Mouse (Mus musculus) liver, embryonic 14.5 days (tissue): ENCODE data around the gene Slc6a13. TPM values are rescaled to one million over a fixed set of nuclear protein-coding genes. Genes with fewer than 3 reads are reported as not detected.

Source experiments
- ATAC-seq: fragments of 200-750 bp; cut with Nextera tagmentation; 2 replicates; pipeline ENCODE4 v1.8.0; 2017; ENCODE audit warnings: moderate number of reproducible peaks, mild to moderate bottlenecking, moderate library complexity; ENCODE audit not compliant: insufficient read depth
- DNase-seq, 3 experiments: peaks; one replicate each; pipeline ENCODE4 v3.0.0-alpha.2; 2012 to 2013; ENCODE audit warnings: low read depth in 3 of 3, low spot score in 3 of 3
- H3K27ac ChIP-seq: fragments of 300-500 bp; sonication (generic); 2 replicates; pipeline ENCODE4 v1.5.1; 2014; ENCODE audit warnings: moderate library complexity, mild to moderate bottlenecking, control low read depth, inconsistent platforms
- H3K27me3 ChIP-seq: fragments of 300-500 bp; sonication (generic); 2 replicates; pipeline ENCODE4 v1.6.1; 2014; ENCODE audit warnings: mild to moderate bottlenecking, low read length, moderate library complexity; ENCODE audit not compliant: control insufficient read depth, insufficient read depth
- H3K36me3 ChIP-seq: fragments of 300-500 bp; sonication (generic); replicated peaks from 2 replicates; pipeline ENCODE4 v1.6.1; 2014; ENCODE audit warnings: low read depth; ENCODE audit not compliant: control insufficient read depth, insufficient read depth
- H3K4me1 ChIP-seq, 2 experiments: fragments of 200-500 bp in 1 of 2; fragments of 300-500 bp in 1 of 2; sonication (generic) in 1 of 2; replicated peaks; 2 replicates each; pipeline ENCODE4 v1.6.1; 2012 to 2014; ENCODE audit warnings: antibody characterized with exemption in 1 of 2, inconsistent platforms in 1 of 2, low read length in 1 of 2; ENCODE audit not compliant: control insufficient read depth in 2 of 2, insufficient read depth in 2 of 2
- H3K4me2 ChIP-seq: fragments of 300-500 bp; sonication (generic); 2 replicates; pipeline ENCODE4 v1.6.1; 2014; ENCODE audit warnings: low read depth, mild to moderate bottlenecking, control low read depth, moderate library complexity
- H3K4me3 ChIP-seq, 2 experiments: fragments of 200-500 bp in 1 of 2; fragments of 300-500 bp in 1 of 2; sonication (generic) in 1 of 2; 2 replicates each; pipeline ENCODE4 v1.5.1; 2012 to 2014; ENCODE audit warnings: low read depth in 2 of 2, low read length in 2 of 2, mild to moderate bottlenecking in 2 of 2, control low read depth in 1 of 2, inconsistent platforms in 1 of 2, moderate library complexity in 1 of 2; ENCODE audit not compliant: insufficient read depth in 1 of 2
- H3K9ac ChIP-seq: fragments of 300-500 bp; sonication (generic); replicated peaks from 2 replicates; pipeline ENCODE4 v1.6.1; 2014; ENCODE audit warnings: mild to moderate bottlenecking, control low read depth, moderate library complexity
- H3K9me3 ChIP-seq: fragments of 300-500 bp; sonication (generic); 2 replicates; pipeline ENCODE4 v1.6.1; 2016; ENCODE audit warnings: low read length, mixed read lengths; ENCODE audit not compliant: control insufficient read depth
- CTCF ChIP-seq: IDR thresholded peaks from 2 replicates; pipeline ENCODE4 v1.5.1; 2016; ENCODE audit warnings: antibody characterized with exemption, low read depth, control low read depth
- EP300 ChIP-seq: IDR thresholded peaks from 2 replicates; pipeline ENCODE4 v1.6.1; 2016; ENCODE audit warnings: antibody characterized with exemption, low read depth
- WGBS: fragments of 180-500 bp; shearing (Covaris S2); extraction: QIAGEN DNeasy Blood & Tissue Kit; methylation state at CpG from one replicate; pipeline ENCODE4 v1.1.7; 2014; ENCODE audit not compliant: insufficient replicate concordance; 5-methylcytosine and 5-hydroxymethylcytosine counted together
- polyA plus RNA-seq, 2 experiments: library from polyadenylated mRNA; depleted of rRNA in 1 of 2; stranded (reverse) in 1 of 2; unstranded in 1 of 2; fragments of >200 nt; fragmentation: Nextera tagmentation in 1 of 2; extraction: Ambion mirVana in 1 of 2; gene quantifications; 2 replicates each; pipeline versions ENCODE4 v1.2.1 to v1.2.3; 2012 to 2014

Slc6a13 gene
- polyA plus RNA-seq (2012; rRNA removed) (14.9 and 17.2 TPM in 2 replicates), polyA plus RNA-seq (2014; fragmentation: Nextera tagmentation; extraction: Ambion mirVana) (19.3 and 21.7 TPM in 2 replicates)

DNA sequence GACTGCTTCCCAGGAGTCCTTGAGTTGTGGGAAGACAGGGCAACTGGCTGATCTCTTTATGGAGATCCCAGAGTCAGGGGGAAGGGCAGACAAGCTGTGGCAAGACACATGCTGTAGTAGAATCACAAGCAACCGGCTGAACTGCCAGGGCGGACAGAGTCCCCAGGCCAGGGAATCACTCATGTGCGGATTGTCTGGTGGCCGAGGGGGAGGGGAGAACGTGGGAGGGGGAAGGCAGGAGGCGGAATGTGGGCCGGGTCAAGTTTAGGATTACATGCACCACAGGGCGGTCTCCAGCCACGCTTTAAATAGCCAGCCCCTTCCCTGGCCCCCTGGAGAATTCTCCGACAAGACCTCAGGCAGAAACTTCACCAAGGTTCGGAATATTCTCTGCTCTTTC, at the start of gene Slc6a13:
Gene Slc6a13 (plus strand): TSS at position 274 of the 400 bp plus-strand sequence.
- ATAC-seq, result peak; percentile 70
- Histone ChIP-seq H3K4me2 (peak within 1 kb of the TSS; percentile 42), H3K9me3 (no peaks in the 10 kb centered on the region), H3K4me1 (peaks cover 0 to 3% of the 10 kb centered on the region in 2 experiments; a peak in 2 of 4 replicates), H3K4me3 (peak within 1 kb of the TSS; percentile 29 to 41), H3K36me3 (no peaks in the 10 kb centered on the region), H3K27me3 (no peaks in the 10 kb centered on the region), H3K9ac (no peak within 1 kb of the TSS), H3K27ac (no peak within 1 kb of the TSS)
- WGBS, result 10% methylated on average over 11 of the region's 11 CpGs
- TF ChIP-seq EP300 (no peak), CTCF (no peak)
- DNase-seq, result peak in 1 of 3 experiments; percentile 22

DNA sequence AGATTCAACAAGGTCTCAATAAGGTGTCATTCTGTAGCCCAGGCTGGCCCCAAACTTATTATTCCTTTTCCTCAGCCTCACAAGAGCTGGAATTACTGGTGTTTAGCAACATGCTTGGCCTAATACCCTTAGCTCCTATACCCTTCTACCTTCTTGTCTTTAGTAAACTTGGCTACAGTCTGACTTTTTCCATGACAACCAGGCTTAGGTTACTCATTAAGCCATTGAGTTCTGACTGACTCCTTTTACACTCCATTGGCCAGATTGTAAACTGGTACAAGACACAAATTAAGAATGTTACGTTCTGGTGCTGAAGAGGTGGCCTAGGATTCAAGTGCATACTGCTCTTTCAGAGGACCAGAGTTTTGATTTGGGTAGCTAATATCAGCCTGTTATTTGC, 49.6 kb upstream of the Slc6a13 start:
- H3K9ac ChIP-seq, result no peak overlapping the region
- DNase-seq (no peak), ATAC-seq (no peak)
- H3K36me3 ChIP-seq, result no peaks in the 10 kb centered on the region
- 69% methylated on average over 1 of the region's 1 CpGs for WGBS
- H3K27ac ChIP-seq, result no peak overlapping the region
- H3K9me3 ChIP-seq, result no peaks in the 10 kb centered on the region
- H3K4me1 ChIP-seq, result peaks cover 2 to 11% of the 10 kb centered on the region in 2 experiments; a peak in 2 of 4 replicates
- H3K27me3 ChIP-seq, result no peaks in the 10 kb centered on the region
- H3K4me2 ChIP-seq, result no peak overlapping the region
- H3K4me3 ChIP-seq, result no peak overlapping the region
- TF ChIP-seq EP300 (no peak), CTCF (no peak)

DNA sequence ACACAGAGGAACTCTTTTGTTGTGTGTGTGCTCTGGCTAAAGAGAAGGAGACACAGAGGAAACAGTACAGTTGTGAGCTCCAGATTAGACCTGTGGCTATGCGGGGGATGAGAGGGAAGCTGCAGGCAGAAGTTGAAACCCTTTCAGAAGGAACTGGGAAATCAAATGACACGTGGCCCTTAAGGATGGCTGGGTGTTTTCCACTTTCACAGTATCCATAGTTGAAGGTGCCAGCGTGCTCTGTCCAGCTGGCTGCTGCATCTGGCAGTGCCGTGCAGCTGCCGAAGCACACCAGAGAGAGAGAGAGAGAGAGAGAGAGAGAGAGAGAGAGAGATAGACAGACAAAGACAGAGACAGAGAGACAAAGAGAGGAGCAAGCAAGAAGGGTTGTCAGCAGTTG, 48.8 kb upstream of the Slc6a13 start:
- ATAC-seq, result no peak

DNA sequence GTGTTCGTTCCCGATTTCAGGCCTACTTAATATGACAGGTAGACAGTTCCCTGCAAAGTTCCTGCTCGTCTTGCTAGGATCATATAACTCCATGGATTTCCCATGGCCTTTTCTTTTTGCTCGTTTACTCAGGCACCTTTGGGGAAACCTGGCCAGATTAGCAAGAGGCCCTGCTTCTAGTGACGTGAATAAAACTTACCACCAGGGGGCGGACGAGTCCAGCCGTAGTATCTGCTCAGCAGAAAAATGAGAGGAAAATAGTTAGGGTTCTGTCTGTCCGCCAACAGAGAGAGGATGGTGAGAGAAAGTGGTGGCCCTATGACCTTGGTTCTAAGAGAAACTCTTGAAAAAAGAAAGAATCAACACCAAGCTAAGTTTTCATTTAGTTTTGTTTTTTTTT, 39.5 kb upstream of the Slc6a13 start:
- no peak overlapping the region for H3K27ac ChIP-seq
- ATAC-seq (no peak), DNase-seq (peak; percentile 36 to 39 (median 37))
- H3K9ac ChIP-seq, result no peak overlapping the region
- no peak overlapping the region for H3K4me3 ChIP-seq
- H3K9me3 ChIP-seq, result no peaks in the 10 kb centered on the region; the same call in 1 of the 2 replicates
- no peaks in the 10 kb centered on the region for H3K36me3 ChIP-seq
- no peak overlapping the region for H3K4me2 ChIP-seq
- TF ChIP-seq EP300, result no peak
- TF ChIP-seq CTCF, result peak; percentile 84
- WGBS, result 26% methylated on average over 9 of the region's 9 CpGs
- no peaks in the 10 kb centered on the region for H3K27me3 ChIP-seq
- 0 out of 4 replicates have a peak, but pooled peaks cover 0 to 3% of the 10 kb centered on the region in 2 experiments for H3K4me1 ChIP-seq

More for the DNA sequence above, 48.8 kb upstream of the Slc6a13 start:
- WGBS, result 30% methylated on average over 5 of the region's 5 CpGs
- no peak overlapping the region for H3K4me2 ChIP-seq
- H3K4me3 ChIP-seq, result no peak overlapping the region
- H3K4me1 ChIP-seq, result peaks cover 2 to 14% of the 10 kb centered on the region in 2 experiments; a peak in 2 of 4 replicates
- no peak for DNase-seq
- H3K9me3 ChIP-seq, result no peaks in the 10 kb centered on the region
- H3K27ac ChIP-seq, result no peak overlapping the region
- H3K27me3 ChIP-seq, result no peaks in the 10 kb centered on the region
- H3K9ac ChIP-seq, result no peak overlapping the region
- no peak for TF ChIP-seq CTCF
- no peak for TF ChIP-seq EP300
- no peaks in the 10 kb centered on the region for H3K36me3 ChIP-seq

DNA sequence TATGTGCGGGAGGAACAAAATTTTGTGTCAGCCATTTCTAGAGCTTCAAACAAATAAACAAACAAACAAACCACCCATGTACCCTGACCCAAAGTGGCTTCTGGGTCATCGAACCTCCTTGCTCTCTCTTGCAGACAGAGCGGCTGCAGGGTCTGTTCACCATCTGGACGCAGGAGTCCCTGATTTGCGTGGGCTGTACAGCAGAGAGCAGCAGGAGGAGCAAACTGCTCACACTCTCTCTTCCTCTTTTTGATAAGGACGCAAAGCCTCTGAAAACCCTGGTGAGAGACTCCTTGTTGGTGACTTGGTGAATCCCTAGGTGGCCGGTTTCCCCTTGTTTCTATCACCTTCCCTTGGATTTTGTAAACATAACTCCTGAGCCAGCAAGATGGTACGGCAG, 38.8 kb upstream of the Slc6a13 start:
- Histone ChIP-seq H3K4me1 (no peaks in the 10 kb centered on the region), H3K27ac (no peak overlapping the region), H3K27me3 (no peaks in the 10 kb centered on the region), H3K36me3 (no peaks in the 10 kb centered on the region), H3K9ac (no peak overlapping the region), H3K9me3 (no peaks in the 10 kb centered on the region; the same call in 1 of the 2 replicates), H3K4me2 (no peak overlapping the region), H3K4me3 (no peak overlapping the region)
- WGBS, result 46% methylated on average over 8 of the region's 8 CpGs
- ATAC-seq (no peak), DNase-seq (no peak)
- TF ChIP-seq CTCF (no peak), EP300 (no peak)
